Mouse (Mus musculus): ENCODE results near the gene Eprs. TPM values are rescaled to one million over a fixed set of nuclear protein-coding genes. Genes with fewer than 3 reads are reported as not detected.

Eprs gene
- total RNA-seq, 1 experiment from 2014 or later: 85.2 TPM

Other genes with a start within 250 kb of the Eprs start
- 36.1 to 43.1 TPM (median 36.5 TPM) in 3 replicates for gene Rab3gap2, start 158.9 kb upstream of the Eprs start, total RNA-seq (2017)
- 24.3 to 38.5 TPM (median 29.8 TPM) in 3 replicates for gene Iars2, start 33.6 kb upstream of the Eprs start, total RNA-seq (2017)
- 23.3 to 39.3 TPM (median 31.6 TPM) in 3 replicates for gene Bpnt1, start 30.9 kb upstream of the Eprs start, total RNA-seq (2017)
- not detected in 3 replicates for gene Slc30a10, start 91.8 kb downstream of the Eprs start, total RNA-seq (2017)

Measured in monocyte, adult 5-6 weeks (primary cell).